Mouse (Mus musculus) liver, embryonic 13.5 days (tissue): ENCODE data around the gene Kcne3. TPM values are rescaled to one million over a fixed set of nuclear protein-coding genes. Genes with fewer than 3 reads are reported as not detected.

Experiments used
- ATAC-seq: fragments of 200-750 bp; cut with Nextera tagmentation; 2 replicates; pipeline ENCODE4 v1.8.0; 2017; ENCODE audit warnings: low read depth, mild to moderate bottlenecking, moderate number of reproducible peaks, moderate library complexity
- DNase-seq: peaks from one replicate; pipeline ENCODE4 v3.0.0; 2022
- H3K27ac ChIP-seq: fragments of 300-500 bp; sonication (generic); 2 replicates; pipeline ENCODE4 v1.5.1; 2015; ENCODE audit warnings: moderate library complexity, mild to moderate bottlenecking, inconsistent platforms
- H3K27me3 ChIP-seq: fragments of 300-500 bp; sonication (generic); 2 replicates; pipeline ENCODE4 v1.6.1; 2015; ENCODE audit warnings: mild to moderate bottlenecking, inconsistent platforms
- H3K36me3 ChIP-seq: fragments of 300-500 bp; sonication (generic); 2 replicates; pipeline ENCODE4 v1.6.1; 2015; ENCODE audit warnings: mild to moderate bottlenecking, inconsistent platforms
- H3K4me1 ChIP-seq: fragments of 300-500 bp; sonication (generic); replicated peaks from 2 replicates; pipeline ENCODE4 v1.6.1; 2015; ENCODE audit warnings: inconsistent platforms
- H3K4me2 ChIP-seq: fragments of 300-500 bp; sonication (generic); 2 replicates; pipeline ENCODE4 v1.6.1; 2015; ENCODE audit warnings: inconsistent platforms, mild to moderate bottlenecking, moderate library complexity
- H3K4me3 ChIP-seq: fragments of 300-500 bp; sonication (generic); replicated peaks from 2 replicates; pipeline ENCODE4 v1.5.1; 2015; ENCODE audit warnings: mild to moderate bottlenecking, inconsistent platforms
- H3K9ac ChIP-seq: fragments of 300-500 bp; sonication (generic); 2 replicates; pipeline ENCODE4 v1.6.1; 2015; ENCODE audit warnings: mild to moderate bottlenecking, inconsistent platforms
- H3K9me3 ChIP-seq: fragments of 300-500 bp; sonication (generic); replicated peaks from 2 replicates; pipeline ENCODE4 v1.6.1; 2016; ENCODE audit warnings: inconsistent platforms
- WGBS: fragments of 180-500 bp; shearing (Covaris S2); methylation state at CpG from one replicate; pipeline ENCODE4 v1.1.7; 2015; ENCODE audit not compliant: insufficient replicate concordance; 5-methylcytosine and 5-hydroxymethylcytosine counted together
- polyA plus RNA-seq: library from polyadenylated mRNA; unstranded; fragments of >200 nt; fragmentation: Nextera tagmentation; extraction: Ambion mirVana; gene quantifications from 2 replicates; pipeline ENCODE4 v1.2.1, GENCODE M21; 2015

The Kcne3 gene
- polyA plus RNA-seq, 1 experiment from 2014 or later = 1.5 TPM

- H3K4me3 ChIP-seq = no peak overlapping the region
- peaks cover 37% of the 10 kb centered on the region for H3K4me1 ChIP-seq
- H3K36me3 ChIP-seq = no peaks in the 10 kb centered on the region
- ATAC-seq (no peak), DNase-seq (no peak)
- H3K27ac ChIP-seq = no peak overlapping the region
- H3K9me3 ChIP-seq = no peaks in the 10 kb centered on the region
- WGBS = 35% methylated on average over 3 of the region's 3 CpGs
- no peak overlapping the region for H3K4me2 ChIP-seq
- H3K9ac ChIP-seq = no peak overlapping the region
- peaks cover 45% of the 10 kb centered on the region for H3K27me3 ChIP-seq
These were observed 6.1 kb downstream of the Kcne3 start for GRCm38 (mm10) chr7:100182388-100182787.

GRCm38 (mm10) chr7:100187601-100188000, 11.3 kb downstream of the Kcne3 start:
- ATAC-seq = no peak
- Histone ChIP-seq H3K36me3 (no peaks in the 10 kb centered on the region), H3K27ac (no peak overlapping the region), H3K9me3 (no peaks in the 10 kb centered on the region), H3K4me2 (no peak overlapping the region), H3K9ac (no peak overlapping the region), H3K4me3 (no peak overlapping the region), H3K4me1 (no peaks in the 10 kb centered on the region), H3K27me3 (peaks cover 22% of the 10 kb centered on the region)
- DNase-seq = peak; percentile 11
- WGBS = 16% methylated on average over 7 of the region's 7 CpGs

- DNase-seq (no peak), ATAC-seq (no peak)
- no peak overlapping the region for H3K27ac ChIP-seq
- no peaks in the 10 kb centered on the region for H3K9me3 ChIP-seq
- H3K27me3 ChIP-seq = peaks cover 20% of the 10 kb centered on the region
- WGBS = 45% methylated on average over 4 of the region's 4 CpGs
- H3K9ac ChIP-seq = no peak overlapping the region
- H3K36me3 ChIP-seq = no peaks in the 10 kb centered on the region
- H3K4me2 ChIP-seq = no peak overlapping the region
- no peaks in the 10 kb centered on the region for H3K4me1 ChIP-seq
- H3K4me3 ChIP-seq = no peak overlapping the region
These were observed 13.9 kb downstream of the Kcne3 start for GRCm38 (mm10) chr7:100190167-100190566.

GRCm38 (mm10) chr7:100190778-100191177, 14.5 kb downstream of the Kcne3 start:
- no peaks in the 10 kb centered on the region for H3K36me3 ChIP-seq
- H3K4me3 ChIP-seq = no peak overlapping the region
- peaks cover 20% of the 10 kb centered on the region for H3K27me3 ChIP-seq
- no peak for ATAC-seq
- no peaks in the 10 kb centered on the region for H3K4me1 ChIP-seq
- WGBS = 3% methylated on average over 4 of the region's 4 CpGs
- H3K9ac ChIP-seq = no peak overlapping the region
- no peaks in the 10 kb centered on the region for H3K9me3 ChIP-seq
- no peak overlapping the region for H3K27ac ChIP-seq
- H3K4me2 ChIP-seq = no peak overlapping the region
- DNase-seq = peak; percentile 29

- WGBS = 66% methylated on average over 3 of the region's 3 CpGs
- ATAC-seq (no peak), DNase-seq (no peak)
- Histone ChIP-seq H3K36me3 (no peaks in the 10 kb centered on the region), H3K4me2 (no peak overlapping the region), H3K4me3 (no peak overlapping the region), H3K27ac (no peak overlapping the region), H3K4me1 (no peaks in the 10 kb centered on the region), H3K27me3 (no peaks in the 10 kb centered on the region), H3K9me3 (no peaks in the 10 kb centered on the region), H3K9ac (no peak overlapping the region)
These were observed 24.9 kb downstream of the Kcne3 start for GRCm38 (mm10) chr7:100201191-100201590.

DNA sequence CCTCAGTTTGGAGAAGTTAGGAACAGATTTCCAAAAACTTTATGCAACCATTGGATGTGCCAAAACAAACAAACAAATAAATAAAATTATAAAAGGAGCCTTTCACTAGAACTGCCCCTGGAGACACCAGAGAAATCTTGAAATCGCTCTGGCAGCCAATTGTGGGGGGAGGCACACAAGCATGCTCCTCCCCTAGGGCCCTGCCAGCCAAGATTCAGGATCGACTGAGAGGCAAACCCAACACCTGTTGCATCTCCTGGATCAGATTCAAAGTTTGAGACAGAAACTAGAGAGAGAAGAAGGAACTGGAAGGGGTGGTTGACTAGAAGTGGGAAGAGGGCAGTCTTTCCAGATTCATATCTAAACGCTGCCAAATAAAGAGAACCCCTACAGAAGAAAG, 27.3 kb downstream of the Kcne3 start:
- H3K36me3 ChIP-seq = no peaks in the 10 kb centered on the region
- no peak overlapping the region for H3K27ac ChIP-seq
- no peak overlapping the region for H3K4me3 ChIP-seq
- H3K27me3 ChIP-seq = no peaks in the 10 kb centered on the region
- peaks cover 12% of the 10 kb centered on the region for H3K4me1 ChIP-seq
- no peaks in the 10 kb centered on the region for H3K9me3 ChIP-seq
- no peak overlapping the region for H3K4me2 ChIP-seq
- DNase-seq = no peak
- H3K9ac ChIP-seq = no peak overlapping the region
- WGBS = 58% methylated on average over 3 of the region's 3 CpGs
- ATAC-seq = no peak

- Histone ChIP-seq H3K27me3 (no peaks in the 10 kb centered on the region), H3K4me2 (no peak overlapping the region), H3K36me3 (no peaks in the 10 kb centered on the region), H3K27ac (no peak overlapping the region), H3K4me3 (no peak overlapping the region), H3K9ac (no peak overlapping the region), H3K9me3 (no peaks in the 10 kb centered on the region), H3K4me1 (peaks cover 12% of the 10 kb centered on the region)
- WGBS = 58% methylated on average over 6 of the region's 6 CpGs
- no peak for DNase-seq
- no peak for ATAC-seq
These were observed 28.6 kb downstream of the Kcne3 start for GRCm38 (mm10) chr7:100204871-100205270.

DNA sequence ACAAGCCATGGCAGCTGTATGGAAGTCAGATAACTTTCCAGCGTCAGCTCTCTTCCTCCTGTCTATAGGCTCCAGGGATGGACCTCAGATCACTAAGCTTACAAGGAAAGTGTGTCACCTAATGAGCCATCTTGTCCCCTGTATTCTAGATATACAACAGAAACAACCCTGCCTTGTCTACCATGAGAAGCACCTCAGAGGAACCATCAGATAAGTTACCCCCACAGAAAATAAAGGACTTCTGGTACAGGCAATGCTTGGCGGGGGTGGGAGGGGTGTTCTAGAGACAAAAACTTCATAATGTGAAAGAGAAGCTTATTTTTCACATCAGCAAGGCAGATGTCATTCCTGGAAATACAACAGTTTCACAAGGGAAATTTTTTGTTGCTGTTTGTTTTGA, 29.8 kb downstream of the Kcne3 start:
- H3K9me3 ChIP-seq = no peaks in the 10 kb centered on the region
- WGBS = 69% methylated on average over 2 of the region's 2 CpGs
- no peaks in the 10 kb centered on the region for H3K36me3 ChIP-seq
- DNase-seq (no peak), ATAC-seq (no peak)
- H3K9ac ChIP-seq = no peak overlapping the region
- H3K4me2 ChIP-seq = no peak overlapping the region
- peaks cover 12% of the 10 kb centered on the region for H3K4me1 ChIP-seq
- no peak overlapping the region for H3K27ac ChIP-seq
- no peaks in the 10 kb centered on the region for H3K27me3 ChIP-seq
- no peak overlapping the region for H3K4me3 ChIP-seq

DNA sequence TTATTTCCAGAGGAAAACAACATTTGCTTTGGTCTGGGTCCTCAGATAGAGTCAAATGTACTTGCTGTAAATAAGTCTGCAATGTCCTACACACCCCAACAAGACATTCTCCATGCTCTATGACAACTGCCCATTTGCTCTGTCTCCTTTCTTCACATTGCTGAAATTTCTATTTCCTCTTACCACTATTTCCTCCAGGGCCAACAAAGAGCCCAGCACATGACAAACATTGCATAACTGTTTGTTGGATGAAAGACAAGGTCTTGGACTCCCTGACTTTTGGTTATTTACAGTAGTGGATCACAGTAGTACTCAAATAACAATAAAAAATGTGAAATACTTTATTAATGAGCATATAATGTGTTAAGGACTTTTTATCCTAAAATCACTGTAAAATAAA, 31.6 kb downstream of the Kcne3 start:
- DNase-seq = no peak
- peak overlapping the region; percentile 4; the same call in 1 of the 2 replicates for H3K27ac ChIP-seq

GRCm38 (mm10) chr7:100214310-100214709, 38.0 kb downstream of the Kcne3 start:
- WGBS = 74% methylated on average over 4 of the region's 4 CpGs

More for the DNA sequence above, 31.6 kb downstream of the Kcne3 start:
- Histone ChIP-seq H3K4me3 (no peak overlapping the region), H3K36me3 (no peaks in the 10 kb centered on the region), H3K27me3 (no peaks in the 10 kb centered on the region), H3K4me1 (peaks cover 12% of the 10 kb centered on the region), H3K9me3 (no peaks in the 10 kb centered on the region), H3K9ac (no peak overlapping the region), H3K4me2 (no peak overlapping the region)
- ATAC-seq = 0 out of 2 replicates have a peak, but pooled peaks have one; percentile 47

DNA sequence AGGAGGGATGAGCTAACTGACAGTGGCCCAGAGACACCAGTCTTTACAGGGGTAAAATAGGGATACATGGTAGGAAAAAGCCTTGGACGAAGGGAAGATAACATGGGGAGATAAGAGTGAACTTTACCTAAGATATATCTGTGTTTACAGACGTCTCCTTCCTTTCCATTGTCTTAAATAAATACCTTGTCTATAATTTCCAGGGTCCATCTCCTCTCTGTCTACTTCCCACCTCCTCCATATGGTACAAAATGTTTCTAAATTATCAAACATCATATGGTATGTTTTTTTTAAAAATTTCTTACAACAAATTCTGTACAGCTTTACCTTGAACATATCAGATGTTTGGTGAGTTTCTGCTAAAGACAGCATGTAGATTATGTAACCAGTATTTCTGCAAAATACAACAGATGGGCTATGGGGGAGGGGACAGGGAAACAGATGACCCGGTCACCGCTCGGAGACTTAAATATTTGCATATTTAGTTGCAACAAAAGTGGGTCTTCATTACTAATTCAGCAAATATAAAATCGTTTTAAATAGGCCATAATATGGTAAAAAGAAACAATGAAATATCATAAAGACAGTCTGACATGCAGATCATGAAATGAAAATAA, 38.9 kb downstream of the Kcne3 start:
- WGBS = 45% methylated on average over 6 of the region's 6 CpGs

More at GRCm38 (mm10) chr7:100214310-100214709, 38.0 kb downstream of the Kcne3 start:
- DNase-seq (no peak), ATAC-seq (no peak)
- Histone ChIP-seq H3K36me3 (no peaks in the 10 kb centered on the region), H3K9me3 (no peaks in the 10 kb centered on the region), H3K4me3 (no peak overlapping the region), H3K27ac (no peak overlapping the region), H3K9ac (no peak overlapping the region), H3K27me3 (peaks cover 16% of the 10 kb centered on the region), H3K4me2 (no peak overlapping the region), H3K4me1 (no peaks in the 10 kb centered on the region)

DNA sequence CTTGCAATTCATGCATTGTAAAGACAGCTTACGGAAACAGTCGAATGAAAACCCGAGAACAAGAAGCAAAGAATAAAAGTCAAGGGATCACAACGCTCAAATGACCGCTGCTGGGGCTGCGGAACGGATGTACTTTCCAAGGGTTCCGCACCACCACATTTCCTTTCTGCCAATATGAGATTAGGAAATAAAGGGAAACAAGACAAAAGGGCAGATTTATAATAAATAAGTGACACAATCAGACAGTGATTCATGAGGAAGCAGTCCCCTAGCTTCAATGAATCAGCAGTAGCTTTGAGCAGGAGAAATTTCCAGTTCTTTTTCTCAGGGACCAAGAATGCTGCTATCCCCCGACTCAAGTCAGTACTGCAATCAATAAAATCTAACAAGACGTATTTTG, 39.7 kb downstream of the Kcne3 start:
- H3K4me1 ChIP-seq = no peaks in the 10 kb centered on the region
- no peak overlapping the region for H3K27ac ChIP-seq
- no peaks in the 10 kb centered on the region for H3K36me3 ChIP-seq
- H3K9ac ChIP-seq = no peak overlapping the region
- ATAC-seq (no peak), DNase-seq (no peak)
- no peaks in the 10 kb centered on the region for H3K9me3 ChIP-seq
- H3K4me3 ChIP-seq = no peak overlapping the region
- peaks cover 16% of the 10 kb centered on the region for H3K27me3 ChIP-seq
- 51% methylated on average over 10 of the region's 10 CpGs for WGBS
- H3K4me2 ChIP-seq = no peak overlapping the region

More for the DNA sequence above, 38.9 kb downstream of the Kcne3 start:
- Histone ChIP-seq H3K4me2 (no peak overlapping the region), H3K9ac (no peak overlapping the region), H3K27ac (no peak overlapping the region), H3K4me1 (no peaks in the 10 kb centered on the region), H3K27me3 (peaks cover 16% of the 10 kb centered on the region), H3K9me3 (no peaks in the 10 kb centered on the region), H3K36me3 (no peaks in the 10 kb centered on the region), H3K4me3 (no peak overlapping the region)
- no peak for DNase-seq
- no peak for ATAC-seq
